Mouse (Mus musculus): Measurements from ENCODE around the gene Krtap4-8.
"Not testable (repeated sequence)": the region's sequence is repeated elsewhere in the genome, so short reads cannot be mapped to it uniquely, and the experiment has no call there.

Gene Krtap4-8

DNA sequence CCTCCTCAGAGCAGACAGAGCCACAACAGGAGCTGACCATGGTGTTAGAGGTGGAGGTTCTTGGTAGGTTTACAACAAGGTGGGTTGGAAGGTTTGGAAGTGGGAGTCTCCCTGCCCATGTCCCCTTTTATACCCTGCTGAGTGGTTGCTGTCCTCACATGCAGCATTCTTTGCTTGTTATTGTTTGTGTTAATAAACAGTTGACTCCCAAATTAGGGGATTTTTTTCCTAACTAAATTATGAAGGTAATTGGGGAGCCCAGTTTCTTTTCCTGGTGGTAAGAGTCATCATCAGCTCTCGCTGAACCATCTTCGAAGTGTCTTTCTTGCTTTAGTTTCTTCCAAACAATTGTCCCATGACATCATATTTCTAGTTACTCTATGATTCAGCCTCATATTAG, at the start of gene Krtap4-8:
Gene Krtap4-8 (minus strand): TSS at position 101 of the 400 bp plus-strand sequence.
- no peak for DNase-seq

DNA sequence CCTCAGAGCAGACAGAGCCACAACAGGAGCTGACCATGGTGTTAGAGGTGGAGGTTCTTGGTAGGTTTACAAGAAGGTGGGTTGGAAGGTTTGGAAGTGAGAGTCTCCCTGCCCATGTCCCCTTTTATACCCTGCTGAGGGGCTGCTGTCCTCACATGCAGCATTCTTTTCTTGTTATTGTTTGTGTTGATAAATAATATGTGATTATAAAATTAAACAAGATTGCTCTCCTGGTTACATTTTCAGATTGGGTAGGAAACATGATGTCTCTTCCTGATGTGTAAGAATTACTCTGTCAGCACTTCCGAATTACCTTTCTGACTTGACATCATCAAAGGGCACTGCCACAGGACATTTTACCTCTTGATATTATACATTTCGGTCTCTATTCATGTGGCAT, 35.1 kb upstream of the Krtap4-8 start, which contains the start of gene Gm11564:
Gene Gm11564 (minus strand): TSS at position 101 of the 400 bp plus-strand sequence.
- not testable (repeated sequence) for DNase-seq

- DNase-seq: not testable (repeated sequence)
Measured at GRCm38 (mm10) chr11:99809792-99810191, 29.3 kb upstream of the Krtap4-8 start, which contains the start of gene Krtap4-13. Krtap4-13 (minus strand) TSS chr11:99809892.

GRCm38 (mm10) chr11:99804346-99804745, 23.8 kb upstream of the Krtap4-8 start, which contains the start of gene Gm11554:
Gm11554 (minus strand) TSS chr11:99804446.
- DNase-seq: not testable (repeated sequence)

DNA sequence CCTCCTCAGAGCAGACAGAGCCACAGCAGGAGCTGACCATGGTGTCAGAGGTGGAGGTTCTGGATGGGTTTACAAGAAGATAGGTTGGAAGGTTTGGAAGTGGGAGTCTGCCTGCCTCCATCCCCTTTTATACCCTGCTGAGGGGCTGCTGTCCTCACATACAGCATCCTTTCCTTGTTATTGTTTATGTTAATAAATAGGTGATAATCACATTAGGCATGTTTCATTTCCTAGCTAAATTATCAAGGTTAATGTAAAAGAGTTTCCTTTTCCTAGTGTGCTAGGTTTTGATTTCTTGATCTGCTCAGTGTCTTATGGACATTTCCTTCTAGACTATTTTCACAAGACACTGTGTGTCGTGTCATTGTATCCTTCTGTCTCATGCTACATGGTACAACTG, 18.3 kb upstream of the Krtap4-8 start, which contains the start of gene Gm11569:
Gene Gm11569 (minus strand): TSS at position 101 of the 400 bp plus-strand sequence.
- not testable (repeated sequence) for DNase-seq

DNA sequence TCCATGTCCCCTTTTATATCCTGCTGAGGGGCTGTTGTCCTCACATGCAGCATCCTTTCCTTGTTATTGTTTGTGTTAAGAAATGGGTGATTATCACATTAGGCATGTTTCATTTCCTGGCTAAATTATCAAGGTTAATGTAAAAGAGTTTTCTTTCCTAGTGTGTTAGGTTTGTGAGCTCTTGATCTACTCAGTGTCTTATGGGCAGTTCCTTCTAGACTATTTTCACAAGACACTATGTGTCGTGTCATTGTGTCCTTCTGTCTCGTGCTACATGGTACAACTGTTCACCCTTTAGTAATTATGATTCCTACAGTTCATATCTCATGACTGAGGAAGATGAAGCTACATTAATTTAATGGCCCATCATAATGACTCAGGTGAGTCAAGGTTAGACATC, 12.9 kb upstream of the Krtap4-8 start, which contains the start of gene Gm11596:
Gene Gm11596 (minus strand): TSS at position 101 of the 400 bp plus-strand sequence.
- DNase-seq: no peak

DNA sequence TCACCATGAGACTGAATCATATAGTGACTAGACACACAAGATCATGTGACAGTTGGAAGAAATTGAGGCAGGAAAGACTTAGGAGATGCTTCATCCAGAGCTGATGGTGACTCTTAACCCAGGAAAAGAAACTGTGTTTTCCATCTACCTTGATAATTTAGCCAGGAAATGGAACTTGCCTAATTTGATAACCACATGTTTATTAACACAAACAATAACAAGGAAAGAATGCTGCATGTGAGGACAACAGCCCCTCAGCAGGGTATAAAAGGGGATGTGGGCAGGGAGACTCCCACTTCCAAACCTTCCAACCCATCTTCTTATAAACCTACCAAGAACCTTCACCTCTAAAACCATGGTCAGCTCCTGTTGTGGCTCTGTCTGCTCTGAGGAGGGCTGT, 4.4 kb upstream of the Krtap4-8 start, which contains the start of gene Krtap4-9:
Gene Krtap4-9 (plus strand): TSS at position 301 of the 400 bp plus-strand sequence.
- DNase-seq: not testable (repeated sequence)

GRCm38 (mm10) chr11:99778401-99778800, 2.1 kb downstream of the Krtap4-8 start:
- DNase-seq: no peak

DNA sequence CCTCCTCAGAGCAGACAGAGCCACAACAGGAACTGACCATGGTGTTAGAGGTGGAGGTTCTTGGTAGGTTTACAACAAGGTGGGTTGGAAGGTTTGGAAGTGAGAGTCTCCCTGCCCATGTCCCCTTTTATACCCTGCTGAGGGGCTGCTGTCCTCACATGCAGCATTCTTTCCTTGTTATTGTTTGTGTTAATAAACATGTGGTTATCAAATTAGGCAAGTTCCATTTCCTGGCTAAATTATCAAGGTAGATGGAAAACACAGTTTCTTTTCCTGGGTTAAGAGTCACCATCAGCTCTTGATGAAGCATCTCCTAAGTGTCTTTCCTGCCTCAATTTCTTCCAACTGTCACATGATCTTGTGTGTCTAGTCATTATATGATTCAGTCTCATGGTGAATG, 7.7 kb downstream of the Krtap4-8 start, which contains the start of gene Gm11595:
Gene Gm11595 (minus strand): TSS at position 101 of the 400 bp plus-strand sequence.
- DNase-seq: not testable (repeated sequence)

DNA sequence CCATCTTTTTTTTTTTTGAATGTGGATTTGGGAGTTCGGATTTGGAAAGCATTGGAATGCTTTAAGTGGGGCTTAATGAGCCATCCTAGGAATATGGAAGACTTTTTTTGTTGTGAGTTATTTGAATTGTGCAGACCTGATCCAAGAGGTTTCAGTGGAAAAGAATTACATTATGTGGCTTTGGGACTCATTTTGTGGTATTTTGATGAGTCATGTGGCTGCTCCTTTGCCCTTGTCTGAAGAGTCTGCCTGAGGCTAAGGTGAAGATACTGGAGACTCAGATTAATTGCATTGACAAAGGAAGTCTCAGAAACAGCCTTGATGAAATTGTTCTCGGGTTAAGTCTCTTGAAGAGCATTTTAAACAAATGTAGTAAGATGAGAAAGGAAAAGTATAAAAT, 12.1 kb downstream of the Krtap4-8 start:
- DNase-seq: no peak

- no peak for DNase-seq
Measured at GRCm38 (mm10) chr11:99758877-99759276, 21.6 kb downstream of the Krtap4-8 start.

- DNase-seq: no peak
Measured at GRCm38 (mm10) chr11:99743985-99744384, 36.5 kb downstream of the Krtap4-8 start.

GRCm38 (mm10) chr11:99734190-99734589, 46.3 kb downstream of the Krtap4-8 start, which contains the start of gene Gm14180:
Gm14180 (minus strand) TSS chr11:99734290.
- no peak for DNase-seq

Measured in cerebellum, postnatal 25 days (tissue).